ENCODE assay signal across 14 mouse cellular contexts in genomic region chr4:148969610-148970009, GRCm38 (mm10).
A peak's percentile ranks its signal among the peaks of the same experiment; 100 is the strongest.
DNase-seq lines count a peak whose midpoint lies in the region; ATAC-seq lines count a peak whose summit lies in the region.
"Had no signal": no experiment of that assay in that cellular context is flagged by ENCODE, and none has a peak within 500 bp of the region (broad histone marks: within the 10 kb centered on the region; RNA-seq: fewer than 3 reads in every experiment).

No protein-coding gene starts in this region.

- WGBS in forebrain, embryonic 10.5 days: 89% methylated on average over 5 of the region's 5 CpGs
- 62% methylated on average over 5 of the region's 5 CpGs for WGBS in forebrain, embryonic 16.5 days

- H3K36me3 ChIP-seq in forebrain, embryonic 10.5 days (replicated peaks): peaks cover 31% of the 10 kb centered on the region
- no peaks in the 10 kb centered on the region for H3K36me3 ChIP-seq in forebrain, embryonic 16.5 days (ENCODE audit: control insufficient read depth, insufficient read depth)

- no peak overlapping the region for H3K4me2 ChIP-seq in forebrain, embryonic 16.5 days (ENCODE audit: low read length)
- H3K4me2 ChIP-seq: midbrain, embryonic 13.5 days had no signal

- no peak for DNase-seq in forebrain, embryonic 10.5 days (ENCODE audit: extremely low spot score, low spot score)
- DNase-seq in ovary, adult 18-20 months (ENCODE audit: low spot score): peak; percentile 69
- no peak for DNase-seq in ovary, postnatal 10 days (ENCODE audit: low spot score)
- DNase-seq in heart, postnatal 10 days: peak; percentile 78 to 80
- peak; percentile 87 for DNase-seq in lung, postnatal 36 days
- no peak for DNase-seq in spleen, adult 18-20 months
- no peak for DNase-seq in right cerebral cortex, postnatal 4 days
- DNase-seq: cerebellum, adult 9-10 months; layer of hippocampus, adult 9-11 months; liver had no signal

- 0 out of 2 replicates have a peak overlapping the region, but pooled peaks have one; percentile 65 for H3K27ac ChIP-seq in forebrain, embryonic 10.5 days
- no peak overlapping the region for H3K27ac ChIP-seq in forebrain, embryonic 16.5 days (ENCODE audit: low read length)
- H3K27ac ChIP-seq: midbrain, embryonic 13.5 days had no signal

- no peak overlapping the region for H3K9ac ChIP-seq in forebrain, embryonic 16.5 days (replicated peaks; ENCODE audit: low read depth, low read length)
- H3K9ac ChIP-seq: midbrain, embryonic 13.5 days had no signal

- intact Hi-C loops in heart, postnatal 10 days (cut with DNase I): no loop called here

- peaks cover 52% of the 10 kb centered on the region for H3K4me1 ChIP-seq in forebrain, embryonic 10.5 days
- peaks cover 5% of the 10 kb centered on the region for H3K4me1 ChIP-seq in forebrain, embryonic 16.5 days (replicated peaks; ENCODE audit: control insufficient read depth, insufficient read depth, low read length)

- H3K4me3 ChIP-seq in forebrain, embryonic 10.5 days: no peak overlapping the region
- no peak overlapping the region for H3K4me3 ChIP-seq in forebrain, embryonic 16.5 days (replicated peaks; ENCODE audit: low read length)
- H3K4me3 ChIP-seq: hindbrain, embryonic 10.5 days; midbrain, embryonic 13.5 days had no signal

- no peaks in the 10 kb centered on the region for H3K27me3 ChIP-seq in forebrain, embryonic 10.5 days (ENCODE audit: poor library complexity, severe bottlenecking)
- no peaks in the 10 kb centered on the region for H3K27me3 ChIP-seq in forebrain, embryonic 16.5 days (replicated peaks; ENCODE audit: control insufficient read depth, insufficient read depth, low read length)
- H3K27me3 ChIP-seq: midbrain, embryonic 13.5 days had no signal

- ATAC-seq in forebrain, embryonic 16.5 days: no peak
- ATAC-seq: CD4-positive, CD25-positive, alpha-beta regulatory T cell, adult 4 months; midbrain, embryonic 13.5 days had no signal

- no peaks in the 10 kb centered on the region for H3K9me3 ChIP-seq in forebrain, embryonic 10.5 days
- no peaks in the 10 kb centered on the region for H3K9me3 ChIP-seq in forebrain, embryonic 16.5 days (ENCODE audit: control insufficient read depth, low read length)
- H3K9me3 ChIP-seq: hindbrain, embryonic 10.5 days; midbrain, embryonic 13.5 days had no signal

Comparison
In these comparisons a context has a peak if more than half of its experiments do, and no peak if none do; other contexts are left out.
1. DNase-seq: peak in ovary, adult 18-20 months (single experiment), heart, postnatal 10 days (2 of 2) and lung, postnatal 36 days (single experiment); none in forebrain, embryonic 10.5 days (single experiment), ovary, postnatal 10 days (single experiment), spleen, adult 18-20 months (0 of 2) and right cerebral cortex, postnatal 4 days (single experiment).